Mouse (Mus musculus): Measurements from ENCODE around the gene Zfp827. TPM values are rescaled to one million over a fixed set of nuclear protein-coding genes. Genes with fewer than 3 reads are reported as not detected.

Zfp827 gene
- polyA plus RNA-seq, 1 experiment from 2014 or later, result 5.2 TPM

- Histone ChIP-seq H3K4me2 (ENCODE audit: low read depth, low read length) (no peak overlapping the region), H3K4me1 (ENCODE audit: control insufficient read depth, insufficient read depth, low read length) (no peaks in the 10 kb centered on the region), H3K36me3 (ENCODE audit: control insufficient read depth, insufficient read depth, low read length) (no peaks in the 10 kb centered on the region; the same call in 1 of the 2 replicates), H3K4me3 (ENCODE audit: low read length) (no peak overlapping the region), H3K9me3 (ENCODE audit: control insufficient read depth, low read length) (no peaks in the 10 kb centered on the region), H3K27ac (ENCODE audit: low read length) (no peak overlapping the region), H3K9ac (ENCODE audit: low read depth, low read length) (no peak overlapping the region), H3K27me3 (replicated peaks; ENCODE audit: control insufficient read depth, insufficient read depth, low read length) (no peaks in the 10 kb centered on the region)
- 85% methylated on average over 8 of the region's 8 CpGs for WGBS
- no peak for ATAC-seq
These were observed 117.0 kb downstream of the Zfp827 start for GRCm38 (mm10) chr8:79145210-79145609.

DNA sequence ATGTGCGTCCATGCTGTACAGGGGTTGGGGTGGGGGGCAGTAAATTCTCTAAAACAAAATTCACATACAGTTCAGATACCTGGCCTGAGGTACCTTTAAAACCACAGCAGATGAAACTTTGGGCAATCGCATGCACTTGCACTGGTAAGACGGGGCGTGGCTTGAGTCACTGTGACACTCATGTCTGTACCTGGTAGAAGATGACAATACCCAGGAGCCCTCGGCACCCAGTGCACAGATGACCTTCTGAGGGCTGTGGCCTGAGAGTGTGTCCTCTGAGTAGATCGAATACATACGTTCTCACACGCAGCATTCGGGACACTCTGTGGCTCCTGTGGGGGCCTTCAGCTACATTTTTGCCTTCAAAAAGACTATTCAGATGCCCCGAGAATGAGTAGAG lies 117.4 kb downstream of the Zfp827 start:
- WGBS, result 89% methylated on average over 10 of the region's 10 CpGs
- no peak for ATAC-seq
- no peak overlapping the region for H3K9ac ChIP-seq (ENCODE audit: low read depth, low read length)

DNA sequence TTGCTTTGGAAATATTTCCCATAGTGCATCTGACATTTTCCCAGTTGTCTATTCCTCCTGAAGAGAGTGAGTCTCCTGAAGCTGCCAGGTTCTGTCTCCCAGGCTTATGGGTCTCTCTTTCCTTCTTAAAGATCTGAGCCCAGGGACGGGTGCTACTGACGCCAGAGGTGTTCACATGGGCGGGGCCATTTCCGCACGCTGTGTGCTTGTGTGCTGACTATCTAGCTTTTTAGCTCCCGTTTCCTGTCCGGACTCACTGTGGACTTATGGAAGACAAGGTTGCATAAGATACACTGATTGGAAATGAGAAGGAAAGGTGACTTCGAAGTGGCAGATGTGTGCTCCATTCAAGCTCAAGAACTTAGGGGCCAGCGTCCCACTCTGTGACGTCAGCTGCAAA lies 120.6 kb downstream of the Zfp827 start:
- Histone ChIP-seq H3K27me3 (replicated peaks; ENCODE audit: control insufficient read depth, insufficient read depth, low read length) (no peaks in the 10 kb centered on the region), H3K4me3 (ENCODE audit: low read length) (no peak overlapping the region), H3K9ac (ENCODE audit: low read depth, low read length) (no peak overlapping the region), H3K36me3 (ENCODE audit: control insufficient read depth, insufficient read depth, low read length) (no peaks in the 10 kb centered on the region; the same call in 1 of the 2 replicates), H3K9me3 (ENCODE audit: control insufficient read depth, low read length) (no peaks in the 10 kb centered on the region), H3K4me2 (ENCODE audit: low read depth, low read length) (no peak overlapping the region), H3K4me1 (ENCODE audit: control insufficient read depth, insufficient read depth, low read length) (no peaks in the 10 kb centered on the region), H3K27ac (ENCODE audit: low read length) (no peak overlapping the region)
- no peak for ATAC-seq
- WGBS, result 84% methylated on average over 10 of the region's 10 CpGs

More for the DNA sequence above, 117.4 kb downstream of the Zfp827 start:
- Histone ChIP-seq H3K4me2 (ENCODE audit: low read depth, low read length) (no peak overlapping the region), H3K27ac (ENCODE audit: low read length) (no peak overlapping the region), H3K4me1 (ENCODE audit: control insufficient read depth, insufficient read depth, low read length) (no peaks in the 10 kb centered on the region), H3K4me3 (ENCODE audit: low read length) (no peak overlapping the region), H3K9me3 (ENCODE audit: control insufficient read depth, low read length) (no peaks in the 10 kb centered on the region), H3K36me3 (ENCODE audit: control insufficient read depth, insufficient read depth, low read length) (no peaks in the 10 kb centered on the region; the same call in 1 of the 2 replicates), H3K27me3 (replicated peaks; ENCODE audit: control insufficient read depth, insufficient read depth, low read length) (no peaks in the 10 kb centered on the region)

GRCm38 (mm10) chr8:79149880-79150279 lies 121.6 kb downstream of the Zfp827 start:
- Histone ChIP-seq H3K27me3 (replicated peaks; ENCODE audit: control insufficient read depth, insufficient read depth, low read length) (no peaks in the 10 kb centered on the region), H3K9ac (ENCODE audit: low read depth, low read length) (no peak overlapping the region), H3K4me3 (ENCODE audit: low read length) (no peak overlapping the region), H3K4me1 (ENCODE audit: control insufficient read depth, insufficient read depth, low read length) (no peaks in the 10 kb centered on the region), H3K9me3 (ENCODE audit: control insufficient read depth, low read length) (no peaks in the 10 kb centered on the region), H3K27ac (ENCODE audit: low read length) (no peak overlapping the region), H3K4me2 (ENCODE audit: low read depth, low read length) (no peak overlapping the region), H3K36me3 (ENCODE audit: control insufficient read depth, insufficient read depth, low read length) (no peaks in the 10 kb centered on the region; the same call in 1 of the 2 replicates)
- ATAC-seq, result no peak
- 94% methylated on average over 10 of the region's 10 CpGs for WGBS

DNA sequence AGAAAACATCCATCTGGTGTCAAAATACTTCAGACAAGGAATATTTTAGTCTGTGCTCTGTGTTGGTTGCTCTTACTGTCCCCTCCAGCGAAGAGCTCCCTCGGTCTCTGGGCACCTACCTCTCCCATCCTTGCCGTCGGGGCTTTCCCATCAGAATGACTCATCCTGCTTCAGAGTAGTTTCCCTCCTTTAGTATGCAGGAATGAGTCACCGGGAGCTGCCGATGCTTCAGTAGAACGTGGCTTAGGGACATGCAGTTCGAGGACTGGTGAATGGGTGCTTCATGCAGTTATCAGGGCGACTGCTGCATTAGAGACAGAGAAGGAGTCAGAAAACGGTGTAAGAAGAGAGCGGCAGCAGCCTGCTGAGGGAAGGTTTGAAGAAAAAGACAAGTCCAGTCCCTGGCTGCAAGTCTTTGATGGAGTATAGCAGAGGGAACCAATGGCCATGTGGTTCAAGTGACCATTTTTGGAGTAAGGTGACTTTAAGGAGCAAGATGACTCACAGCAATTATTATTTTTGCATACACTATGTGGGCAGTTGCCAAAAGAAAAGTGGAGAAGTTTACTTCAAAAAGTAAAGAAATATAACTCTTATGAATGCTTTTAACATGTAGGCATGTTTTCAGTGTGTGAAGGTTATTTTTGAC lies 122.4 kb downstream of the Zfp827 start:
- no peaks in the 10 kb centered on the region for H3K4me1 ChIP-seq (ENCODE audit: control insufficient read depth, insufficient read depth, low read length)
- no peaks in the 10 kb centered on the region for H3K27me3 ChIP-seq (replicated peaks; ENCODE audit: control insufficient read depth, insufficient read depth, low read length)
- no peaks in the 10 kb centered on the region for H3K9me3 ChIP-seq (ENCODE audit: control insufficient read depth, low read length)
- no peak overlapping the region for H3K4me2 ChIP-seq (ENCODE audit: low read depth, low read length)
- whole genome bisulfite sequencing, result 60% methylated on average over 11 of the region's 11 CpGs
- ATAC-seq, result 0 out of 2 replicates have a peak, but pooled peaks have one; percentile 38
- no peak overlapping the region for H3K27ac ChIP-seq (ENCODE audit: low read length)
- H3K9ac ChIP-seq (ENCODE audit: low read depth, low read length), result no peak overlapping the region
- H3K36me3 ChIP-seq (ENCODE audit: control insufficient read depth, insufficient read depth, low read length), result no peaks in the 10 kb centered on the region
- H3K4me3 ChIP-seq (ENCODE audit: low read length), result no peak overlapping the region

DNA sequence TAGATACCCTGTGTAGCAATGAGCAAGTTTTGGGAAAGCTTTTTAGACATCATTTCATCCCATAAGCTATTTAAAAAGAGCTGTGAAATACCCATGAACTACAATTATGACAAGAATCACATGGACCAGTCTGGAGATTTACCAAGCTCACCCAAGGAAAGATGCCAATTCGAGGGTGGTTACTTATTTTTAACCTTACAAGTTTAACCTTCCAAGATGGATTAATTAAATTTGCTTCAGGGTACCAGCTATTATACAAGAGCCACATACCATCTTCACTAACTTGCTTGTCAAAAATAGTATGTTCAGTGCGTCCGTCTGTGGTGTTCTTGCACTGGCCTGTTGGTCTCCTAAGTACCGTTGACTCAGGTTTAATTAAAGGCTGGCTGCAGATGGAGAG lies 123.4 kb downstream of the Zfp827 start:
- Histone ChIP-seq H3K9me3 (ENCODE audit: control insufficient read depth, low read length) (no peaks in the 10 kb centered on the region), H3K27me3 (replicated peaks; ENCODE audit: control insufficient read depth, insufficient read depth, low read length) (no peaks in the 10 kb centered on the region), H3K9ac (ENCODE audit: low read depth, low read length) (no peak overlapping the region), H3K4me1 (ENCODE audit: control insufficient read depth, insufficient read depth, low read length) (no peaks in the 10 kb centered on the region), H3K4me3 (ENCODE audit: low read length) (no peak overlapping the region), H3K36me3 (ENCODE audit: control insufficient read depth, insufficient read depth, low read length) (no peaks in the 10 kb centered on the region), H3K27ac (ENCODE audit: low read length) (no peak overlapping the region), H3K4me2 (ENCODE audit: low read depth, low read length) (no peak overlapping the region)
- 90% methylated on average over 4 of the region's 4 CpGs for WGBS
- ATAC-seq, result no peak

DNA sequence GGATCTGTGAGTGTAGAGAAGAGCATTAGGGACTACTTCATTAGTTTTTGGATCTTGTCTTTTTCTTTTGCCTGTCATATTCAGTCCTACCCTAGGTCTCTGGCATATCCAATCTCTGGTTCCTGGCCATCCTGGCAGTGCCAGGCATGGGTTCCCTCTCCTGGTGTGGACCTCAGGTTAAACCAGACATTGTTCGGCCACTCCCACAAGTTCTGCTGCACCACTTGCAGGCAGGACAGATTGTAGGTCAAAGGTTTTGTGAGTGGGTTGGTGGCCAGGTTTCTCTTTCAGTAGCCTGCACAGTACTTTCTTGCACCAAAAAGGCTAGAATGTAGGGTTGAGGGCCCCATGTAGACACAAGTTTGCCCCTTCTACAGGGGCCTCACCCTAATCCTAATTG lies 125.0 kb downstream of the Zfp827 start:
- Histone ChIP-seq H3K27me3 (replicated peaks; ENCODE audit: control insufficient read depth, insufficient read depth, low read length) (no peaks in the 10 kb centered on the region), H3K27ac (ENCODE audit: low read length) (no peak overlapping the region), H3K4me1 (ENCODE audit: control insufficient read depth, insufficient read depth, low read length) (no peaks in the 10 kb centered on the region), H3K9me3 (ENCODE audit: control insufficient read depth, low read length) (no peaks in the 10 kb centered on the region), H3K9ac (ENCODE audit: low read depth, low read length) (no peak overlapping the region), H3K4me3 (ENCODE audit: low read length) (no peak overlapping the region), H3K36me3 (ENCODE audit: control insufficient read depth, insufficient read depth, low read length) (no peaks in the 10 kb centered on the region), H3K4me2 (ENCODE audit: low read depth, low read length) (no peak overlapping the region)
- no peak for ATAC-seq
- 83% methylated on average over 1 of the region's 1 CpGs for WGBS

DNA sequence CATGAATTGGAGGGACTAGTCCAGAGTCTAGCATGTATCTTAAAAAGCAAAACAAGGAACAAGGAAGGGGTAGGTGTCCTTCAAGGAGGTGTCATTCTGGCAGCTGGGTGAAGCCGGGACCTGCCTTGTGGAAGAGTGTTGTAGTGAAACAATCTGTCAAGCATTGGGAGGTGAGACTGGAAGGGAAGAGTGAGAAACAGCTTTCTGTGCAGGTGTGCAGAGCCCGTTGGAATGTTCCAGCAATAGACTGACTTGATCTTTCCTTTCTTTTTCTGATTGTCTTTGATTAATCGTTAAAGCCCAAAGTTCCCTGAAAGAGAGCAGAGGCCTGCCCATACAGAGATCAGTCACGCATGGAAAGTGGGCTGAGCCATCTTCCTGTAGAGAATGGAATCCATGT lies 125.4 kb downstream of the Zfp827 start:
- no peaks in the 10 kb centered on the region for H3K27me3 ChIP-seq (replicated peaks; ENCODE audit: control insufficient read depth, insufficient read depth, low read length)
- no peaks in the 10 kb centered on the region for H3K9me3 ChIP-seq (ENCODE audit: control insufficient read depth, low read length)
- H3K4me3 ChIP-seq (ENCODE audit: low read length), result no peak overlapping the region
- no peak for ATAC-seq
- H3K9ac ChIP-seq (ENCODE audit: low read depth, low read length), result no peak overlapping the region
- 91% methylated on average over 4 of the region's 4 CpGs for WGBS
- H3K36me3 ChIP-seq (ENCODE audit: control insufficient read depth, insufficient read depth, low read length), result no peaks in the 10 kb centered on the region
- no peak overlapping the region for H3K4me2 ChIP-seq (ENCODE audit: low read depth, low read length)
- no peak overlapping the region for H3K27ac ChIP-seq (ENCODE audit: low read length)
- no peaks in the 10 kb centered on the region for H3K4me1 ChIP-seq (ENCODE audit: control insufficient read depth, insufficient read depth, low read length)

DNA sequence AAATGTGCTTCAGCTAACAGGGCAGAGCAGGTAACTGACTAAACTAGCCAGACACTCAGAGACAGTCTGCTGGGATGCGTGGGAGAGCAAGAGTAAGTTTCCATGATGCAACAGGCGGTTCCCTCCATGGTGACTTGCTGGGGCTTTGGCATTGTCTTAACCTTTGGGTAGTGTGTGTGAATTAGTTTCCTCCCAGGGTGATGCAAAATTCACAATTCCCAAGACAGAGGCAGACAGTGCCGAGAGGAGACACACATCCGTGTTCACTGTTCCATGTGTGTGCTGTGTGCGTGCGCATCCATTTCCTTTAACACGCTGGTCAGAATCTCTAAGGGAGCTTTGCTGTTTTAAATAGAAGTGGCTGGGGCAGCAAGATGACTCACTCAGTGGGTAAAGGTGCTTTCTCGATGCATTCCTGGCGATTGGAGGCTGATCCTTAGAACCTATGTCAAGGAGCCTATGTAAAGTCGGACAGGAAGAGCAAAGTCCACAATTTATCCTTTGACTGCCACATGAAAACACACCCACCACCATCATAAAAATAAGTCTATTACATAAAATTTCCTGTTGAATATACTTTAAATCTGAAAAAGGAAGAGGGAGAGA lies 127.4 kb downstream of the Zfp827 start:
- Histone ChIP-seq H3K4me2 (ENCODE audit: low read depth, low read length) (no peak overlapping the region), H3K9me3 (ENCODE audit: control insufficient read depth, low read length) (no peaks in the 10 kb centered on the region)
- 73% methylated on average over 10 of the region's 10 CpGs for WGBS

More for the DNA sequence above, 127.4 kb downstream of the Zfp827 start:
- H3K36me3 ChIP-seq (ENCODE audit: control insufficient read depth, insufficient read depth, low read length), result no peaks in the 10 kb centered on the region
- peak overlapping the region; percentile 15; the same call in 1 of the 2 replicates for H3K27ac ChIP-seq (ENCODE audit: low read length)
- ATAC-seq, result peak; percentile 86
- H3K27me3 ChIP-seq (replicated peaks; ENCODE audit: control insufficient read depth, insufficient read depth, low read length), result no peaks in the 10 kb centered on the region
- no peak overlapping the region for H3K4me3 ChIP-seq (ENCODE audit: low read length)
- no peak overlapping the region for H3K9ac ChIP-seq (ENCODE audit: low read depth, low read length)
- H3K4me1 ChIP-seq (ENCODE audit: control insufficient read depth, insufficient read depth, low read length), result peaks cover 7% of the 10 kb centered on the region
